Mouse (Mus musculus) thymus, postnatal 0 days (tissue): ENCODE measurements at regions not wholly inside any gene's neighbourhood (a gene's known extent, or its start where the extent isn't known, plus 50 kb on each side); places are given as distances from the start of the nearest gene placed in this dataset.

Experiments
- DNase-seq: peaks from one replicate; pipeline ENCODE4 v3.0.0-alpha.2; 2015; ENCODE audit warnings: low spot score

DNA sequence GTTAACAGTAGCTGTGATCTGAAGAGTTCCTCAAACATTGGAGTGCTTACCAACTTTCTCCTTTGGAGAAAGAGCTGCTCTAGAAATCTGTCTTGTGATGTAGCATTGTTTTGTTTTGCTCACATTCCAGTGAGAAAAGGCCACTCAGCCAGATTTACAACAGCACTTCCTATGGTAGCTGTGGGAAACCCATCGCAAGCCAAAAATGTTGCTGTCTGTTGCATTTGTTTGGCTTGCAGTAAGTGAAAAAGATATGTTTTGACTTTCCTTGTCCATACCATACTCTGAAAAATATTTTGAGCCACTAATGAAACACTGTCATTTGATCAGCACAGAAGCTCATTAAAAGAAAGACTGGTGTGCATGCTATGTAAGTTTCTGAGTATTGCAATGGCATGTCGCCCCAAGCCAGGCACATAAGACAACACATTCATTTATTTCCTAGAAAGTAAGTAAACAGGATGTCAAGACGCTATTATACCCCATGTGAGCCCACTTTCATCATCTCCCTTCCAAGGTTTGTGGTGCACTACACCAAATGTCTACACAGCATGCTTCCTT, 66.2 kb downstream of the Car2 start:
- DNase-seq: no peak

GRCm38 (mm10) chr3:14952951-14953350, 66.9 kb downstream of the Car2 start:
- DNase-seq: no peak

DNA sequence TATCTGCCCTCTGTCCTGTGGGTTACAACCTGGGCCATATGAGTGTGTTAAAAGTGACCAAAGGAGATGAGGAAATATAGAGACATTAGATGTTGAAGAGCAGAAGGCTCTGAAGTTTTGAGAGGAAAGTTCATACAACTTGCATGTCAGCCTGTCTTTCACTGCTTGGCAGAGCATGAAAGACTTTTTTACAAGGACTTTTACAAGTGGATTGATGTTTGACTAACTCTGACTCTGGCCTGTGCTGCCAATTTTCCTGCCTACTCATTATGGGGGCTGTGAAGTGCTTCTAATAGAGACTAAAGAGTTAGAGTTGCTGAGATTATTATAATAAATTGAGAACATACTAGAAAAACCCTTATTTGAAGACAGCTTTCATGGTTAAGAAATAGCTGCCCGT, 71.4 kb downstream of the Car2 start:
- DNase-seq: no peak

GRCm38 (mm10) chr3:14958277-14958676, 72.2 kb downstream of the Car2 start:
- DNase-seq: no peak

GRCm38 (mm10) chr3:14959586-14959985, 73.5 kb downstream of the Car2 start:
- DNase-seq: no peak

GRCm38 (mm10) chr3:14964795-14965194, 78.7 kb downstream of the Car2 start:
- DNase-seq: no peak

DNA sequence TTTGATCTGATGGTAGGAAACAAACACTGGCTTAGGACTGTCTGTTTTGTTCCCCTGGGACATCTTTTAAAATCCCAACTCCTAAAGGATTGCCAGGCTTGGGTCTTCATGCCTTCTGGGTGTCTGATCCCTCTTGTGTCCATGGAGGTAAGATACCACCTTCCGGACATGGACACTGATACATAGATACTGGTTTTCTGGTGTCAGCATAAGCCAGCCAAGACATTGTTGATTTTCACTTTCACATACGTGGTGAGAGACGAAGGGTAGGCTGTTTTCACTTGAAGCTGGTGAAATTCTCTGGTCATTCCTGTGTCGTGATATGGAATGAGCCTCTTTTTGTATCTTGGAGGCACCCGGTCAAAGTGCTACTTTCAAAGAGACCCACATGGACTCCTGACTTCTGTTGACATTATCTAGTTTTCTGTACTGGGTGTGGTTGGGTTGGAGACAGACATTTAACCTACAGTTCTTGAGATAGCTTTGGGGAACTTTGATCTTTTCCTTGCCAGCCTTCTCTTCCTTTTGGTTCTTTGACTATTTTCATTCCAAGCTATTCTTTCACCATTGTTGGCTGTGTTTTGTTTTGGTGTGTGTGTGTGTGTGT, 79.5 kb downstream of the Car2 start:
- no peak for DNase-seq

DNA sequence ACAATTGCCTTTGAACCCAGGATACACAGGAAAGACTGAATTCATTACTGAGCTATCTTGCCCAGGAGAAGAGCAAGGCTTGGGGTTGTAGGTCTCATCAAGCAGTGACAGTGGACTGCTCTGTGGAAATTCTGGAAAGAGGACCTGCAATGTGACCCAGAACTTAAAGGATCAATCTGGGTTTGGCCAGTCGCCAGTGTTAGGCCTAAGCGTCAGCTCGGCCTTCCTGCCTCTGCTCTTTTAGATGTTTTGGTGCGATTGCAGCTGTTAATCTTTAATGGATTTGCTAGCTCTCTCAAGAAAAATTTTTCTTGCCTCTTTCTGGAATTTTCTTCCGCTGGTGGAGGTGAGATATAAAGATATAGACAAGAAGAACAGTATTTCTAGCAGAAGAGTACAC, 81.2 kb downstream of the Car2 start:
- DNase-seq: no peak

GRCm38 (mm10) chr3:14968345-14968744, 82.3 kb downstream of the Car2 start:
- no peak for DNase-seq

DNA sequence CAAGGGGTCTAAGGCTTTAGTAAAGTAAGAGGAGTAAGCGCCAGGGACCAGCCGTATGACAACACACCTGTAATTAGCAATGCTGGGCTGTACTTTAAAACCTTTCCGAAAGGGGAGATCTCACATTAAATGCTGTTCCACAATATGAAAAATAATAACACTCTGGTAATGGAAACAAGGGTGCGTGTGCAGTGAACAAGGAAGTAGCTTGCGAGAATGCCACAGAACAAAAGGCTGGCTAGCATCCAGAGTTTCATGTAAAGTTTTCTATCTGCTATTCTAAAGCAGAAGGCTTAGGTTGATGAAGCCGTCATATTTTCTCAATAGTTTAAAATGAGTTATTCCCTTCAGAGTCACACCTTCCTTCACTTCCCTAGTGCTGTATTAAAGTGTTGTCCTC, 83.6 kb downstream of the Car2 start:
- no peak for DNase-seq

- DNase-seq: no peak
Measured at GRCm38 (mm10) chr3:14971647-14972046, 85.6 kb downstream of the Car2 start.

DNA sequence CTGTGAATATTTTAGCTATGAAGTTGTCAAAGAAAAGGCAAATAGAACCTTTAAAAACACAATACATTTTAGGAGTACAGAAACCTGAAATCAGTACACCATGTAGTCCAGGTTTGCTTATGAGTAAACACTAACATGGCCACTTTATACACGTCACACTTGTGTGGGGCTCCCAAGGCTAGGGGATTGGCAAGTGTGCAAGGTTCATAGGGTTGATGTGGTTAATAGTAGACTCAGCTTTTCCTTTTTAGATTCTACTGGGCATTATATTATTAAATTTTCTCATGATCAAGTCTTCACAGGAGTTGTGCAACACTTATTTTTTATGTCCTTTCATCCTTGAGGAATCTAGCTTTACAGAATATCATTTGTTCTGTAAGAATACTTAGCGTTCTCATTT, 88.7 kb downstream of the Car2 start:
- DNase-seq: no peak

DNA sequence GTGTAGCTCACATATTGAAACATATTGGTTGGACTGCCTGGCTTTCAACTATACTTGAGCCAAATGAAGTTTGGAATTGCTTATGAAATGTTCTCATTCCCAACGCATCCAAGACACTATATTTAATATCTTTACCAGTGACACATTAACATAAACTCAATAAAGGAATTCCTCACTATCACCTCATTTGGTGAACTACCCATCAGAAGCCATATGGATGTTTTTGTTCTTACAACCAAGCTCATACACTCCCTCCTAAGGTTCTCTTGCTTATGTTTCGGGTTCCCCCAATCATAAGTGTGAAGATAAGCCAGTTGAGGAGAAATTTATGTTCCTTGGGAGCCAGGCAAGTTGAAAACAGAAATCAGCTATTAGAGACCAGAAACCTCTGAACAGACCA, 89.1 kb downstream of the Car2 start:
- no peak for DNase-seq

DNA sequence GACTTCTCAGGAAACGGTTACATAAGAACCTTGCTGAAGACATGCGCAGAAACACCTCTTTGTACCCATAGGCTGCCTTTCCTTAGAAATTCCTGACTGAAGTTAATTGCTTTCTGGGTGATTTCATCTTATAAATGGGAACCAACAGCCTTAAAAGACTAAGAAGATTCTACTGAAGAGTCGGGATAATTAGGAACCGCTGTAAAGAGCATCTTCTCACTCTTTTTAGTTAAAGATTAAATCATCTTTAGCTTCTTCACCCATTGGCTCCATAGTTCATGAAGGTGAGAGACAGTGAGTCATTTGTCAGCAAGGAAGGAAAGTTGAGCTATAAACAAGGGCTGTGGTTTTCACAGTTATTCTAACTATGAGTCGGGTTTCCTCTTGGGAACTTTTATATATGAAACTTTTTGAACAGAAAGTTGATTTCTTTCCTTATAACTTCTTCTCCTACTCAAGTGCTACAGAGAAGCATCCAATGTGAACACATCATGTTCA, 93.1 kb downstream of the Car2 start:
- DNase-seq: no peak

DNA sequence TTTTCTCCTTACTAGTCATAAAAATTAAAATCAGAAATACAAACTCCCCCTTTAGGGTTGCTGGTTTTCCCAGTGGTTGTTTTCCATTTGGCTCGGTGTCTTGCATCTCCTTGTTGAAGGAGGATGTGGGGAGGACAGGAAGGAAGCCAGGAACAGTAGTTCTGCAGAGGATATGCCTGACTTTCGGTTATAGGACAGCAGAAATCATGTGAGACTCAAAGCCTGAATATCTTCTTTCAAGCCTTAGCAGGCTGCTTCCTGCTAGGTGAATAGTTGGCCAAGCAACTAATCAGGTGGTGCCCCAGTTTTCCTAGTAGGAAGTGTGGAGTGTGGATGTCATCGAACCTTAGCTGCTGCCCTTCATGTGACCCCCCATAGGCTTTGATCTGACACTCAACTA, 103.6 kb downstream of the Car2 start:
- DNase-seq: no peak

DNA sequence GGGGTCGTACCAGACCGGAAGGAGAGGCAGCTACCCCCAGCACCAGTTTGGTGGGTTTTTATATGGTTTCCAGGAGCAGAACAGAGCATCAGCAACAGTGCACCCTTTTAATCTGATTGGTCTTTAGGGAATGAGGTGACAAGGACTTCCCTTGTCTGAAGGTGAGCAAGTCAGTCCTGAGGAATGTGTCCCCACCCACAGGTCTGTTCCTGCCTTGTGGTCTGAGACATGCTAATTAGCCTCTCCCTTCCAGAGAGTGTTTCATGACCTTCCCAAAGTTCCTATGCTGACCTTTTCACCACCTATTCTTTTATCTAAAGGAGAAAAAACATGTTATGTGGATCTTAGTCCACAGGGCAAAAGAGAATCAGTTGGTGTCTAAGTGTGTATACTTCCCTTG, 107.9 kb downstream of the Car2 start:
- DNase-seq: no peak

DNA sequence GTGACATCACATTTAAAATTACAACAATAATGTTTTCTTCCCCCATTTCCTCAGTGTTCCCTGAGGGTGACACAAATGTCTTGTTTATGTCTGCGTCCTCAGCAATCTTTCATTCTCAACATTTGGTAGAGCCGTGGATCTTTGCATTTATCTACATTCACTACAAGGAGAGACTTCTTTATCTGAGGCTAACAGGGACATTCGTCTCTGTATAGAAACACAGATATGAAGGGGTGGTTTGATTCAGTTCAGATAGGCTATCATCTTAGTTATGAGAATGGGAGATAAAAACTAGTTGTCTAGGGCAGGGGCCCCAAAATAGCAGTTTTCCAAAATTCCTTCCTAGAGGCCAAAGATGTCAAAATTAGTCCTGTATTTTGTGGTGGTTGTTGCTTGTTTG, 111.2 kb downstream of the Car2 start:
- DNase-seq: no peak

DNA sequence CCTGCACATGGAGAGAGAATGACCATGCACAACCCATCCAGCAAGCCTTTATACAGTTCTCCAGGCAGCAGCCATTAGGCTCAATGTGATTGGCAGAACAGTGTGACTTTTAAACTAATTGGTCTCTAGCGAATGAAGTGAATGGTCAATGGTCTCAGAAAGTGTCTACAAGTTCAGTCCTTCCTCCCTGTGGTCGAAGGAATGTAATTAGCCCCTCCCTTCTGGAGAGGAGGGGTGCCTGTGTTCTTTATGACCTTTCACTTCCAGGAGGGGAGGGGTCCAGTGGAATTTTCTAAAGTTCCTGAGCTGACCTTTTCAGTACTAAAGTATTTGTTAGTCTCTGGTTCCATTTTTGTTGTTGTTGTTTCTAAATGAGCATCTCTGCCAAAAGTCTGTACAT, 112.4 kb downstream of the Car2 start:
- no peak for DNase-seq

DNA sequence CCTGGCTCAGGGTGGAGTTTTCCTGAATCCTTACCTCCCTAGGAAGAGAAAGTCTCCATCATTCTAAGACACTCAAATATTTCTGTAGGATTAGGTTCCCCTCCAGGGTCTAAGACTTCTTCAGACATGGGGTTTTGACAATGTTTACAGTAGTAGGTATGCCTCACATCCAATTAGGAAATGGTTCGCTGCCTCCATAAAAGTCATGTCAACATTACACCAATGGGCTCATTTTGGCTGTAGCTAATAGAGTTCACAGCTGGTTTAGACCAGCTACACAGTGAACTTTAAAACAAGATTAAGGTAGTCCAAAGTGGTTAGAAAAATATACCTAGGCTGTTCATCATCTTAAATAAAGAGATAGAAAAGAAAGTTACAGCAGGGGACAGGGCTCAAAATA, 113.3 kb downstream of the Car2 start:
- no peak for DNase-seq

DNA sequence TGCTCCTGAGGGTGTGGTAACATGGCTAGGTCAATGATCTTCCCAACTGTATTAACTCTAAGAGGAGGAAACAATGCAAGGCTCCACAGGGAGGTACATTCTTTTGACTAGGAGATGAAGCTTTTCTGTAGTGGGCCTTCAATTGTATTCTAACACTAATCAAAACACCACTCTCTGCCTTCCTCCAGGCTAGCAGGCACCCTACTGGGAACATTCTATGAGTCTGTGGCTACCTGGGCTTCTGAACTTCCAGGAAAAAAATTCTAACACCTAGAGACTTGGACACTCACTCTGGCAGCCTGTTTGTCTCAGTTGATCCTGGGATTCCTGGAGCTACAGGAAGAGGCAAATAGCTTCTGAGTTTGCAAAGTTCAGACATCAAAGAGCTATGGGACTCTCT, 113.8 kb downstream of the Car2 start:
- DNase-seq: no peak

- no peak for DNase-seq
Measured at GRCm38 (mm10) chr3:15000657-15001056, 114.6 kb downstream of the Car2 start.

DNA sequence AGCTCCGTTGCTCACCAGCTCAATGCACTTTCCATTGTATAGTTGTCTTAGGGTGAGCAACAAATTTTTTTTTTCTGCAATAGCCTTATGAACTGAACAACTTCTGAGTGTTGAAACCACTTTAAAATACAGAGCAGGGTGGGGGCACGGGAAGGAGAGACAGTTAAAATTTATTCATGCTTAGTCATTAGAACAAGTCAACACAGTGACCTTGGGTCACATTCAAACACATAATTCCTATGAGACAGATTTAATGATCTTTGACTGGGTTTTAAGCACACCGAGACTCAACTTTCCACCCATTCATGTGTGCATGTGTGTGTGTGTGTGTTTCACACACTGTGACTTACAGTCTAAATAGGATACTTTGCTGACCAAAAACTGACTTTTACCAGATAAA, 121.7 kb downstream of the Car2 start:
- DNase-seq: no peak

DNA sequence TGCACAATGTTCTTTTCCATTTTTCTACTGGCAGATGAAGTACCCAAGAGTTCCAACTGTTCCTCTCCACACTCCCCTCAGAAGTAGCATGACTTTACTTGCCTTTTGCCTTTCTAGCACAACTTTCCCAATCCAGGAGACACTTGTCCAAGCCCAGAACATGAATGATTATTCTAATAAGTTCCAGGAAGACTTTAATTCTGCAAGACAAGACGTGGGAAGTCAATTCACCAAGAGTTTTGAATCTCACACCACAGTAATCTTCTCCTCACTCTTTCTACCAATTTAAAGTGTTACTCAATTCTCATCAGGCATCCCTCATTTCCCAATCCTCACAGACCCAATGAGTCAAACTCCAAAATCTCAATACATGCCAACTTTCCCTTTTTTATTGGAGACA, 122.4 kb downstream of the Car2 start:
- no peak for DNase-seq

GRCm38 (mm10) chr3:15009747-15010146, 123.7 kb downstream of the Car2 start:
- no peak for DNase-seq
